Mouse (Mus musculus): ENCODE results near the gene Tmem229b.
"Not testable (repeated sequence)": the region's sequence is repeated elsewhere in the genome, so short reads cannot be mapped to it uniquely, and the experiment has no call there.

Gene Tmem229b

DNA sequence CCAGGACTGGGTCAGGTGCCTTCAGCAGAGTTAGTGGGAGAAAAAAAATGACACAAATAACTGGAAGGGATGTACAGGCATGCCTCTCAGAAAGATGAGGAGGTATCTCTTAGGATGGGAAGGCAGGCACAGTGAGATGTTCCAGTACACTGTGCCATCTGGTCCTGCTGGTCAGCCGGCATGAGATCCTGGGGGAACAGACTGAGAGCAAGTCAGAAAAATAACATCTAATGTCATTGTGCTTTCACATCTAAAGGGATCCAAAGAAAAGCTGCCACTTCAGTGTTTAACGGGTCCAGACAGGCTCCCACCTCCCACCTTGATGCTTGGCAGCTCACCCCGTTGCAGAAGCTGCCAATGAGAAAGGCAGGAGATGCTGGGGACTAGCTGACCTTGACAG is 54.9 kb downstream of the Tmem229b start:
- no peak for DNase-seq (ENCODE audit: low spot score in 2 of 2)

DNA sequence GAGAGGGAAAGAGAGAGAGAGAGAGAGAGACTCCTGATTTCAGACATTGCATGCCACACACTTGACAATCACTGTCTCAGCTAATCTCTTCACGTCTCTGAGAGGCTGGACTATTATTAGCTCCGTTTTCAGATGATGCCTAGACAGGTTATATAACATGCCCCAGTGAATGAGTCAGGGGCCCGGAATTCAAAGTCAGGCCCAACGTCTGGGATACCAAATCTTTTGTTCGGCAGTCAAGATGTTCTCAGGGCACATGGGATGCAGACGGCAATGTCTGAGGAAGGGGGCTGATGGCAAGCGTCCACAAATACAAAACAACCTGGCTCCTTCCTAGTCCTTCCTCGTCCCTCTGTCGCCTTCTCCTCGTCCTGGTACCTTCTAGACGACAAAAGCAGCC is 55.4 kb downstream of the Tmem229b start:
- DNase-seq (ENCODE audit: low spot score in 2 of 2), result no peak

DNA sequence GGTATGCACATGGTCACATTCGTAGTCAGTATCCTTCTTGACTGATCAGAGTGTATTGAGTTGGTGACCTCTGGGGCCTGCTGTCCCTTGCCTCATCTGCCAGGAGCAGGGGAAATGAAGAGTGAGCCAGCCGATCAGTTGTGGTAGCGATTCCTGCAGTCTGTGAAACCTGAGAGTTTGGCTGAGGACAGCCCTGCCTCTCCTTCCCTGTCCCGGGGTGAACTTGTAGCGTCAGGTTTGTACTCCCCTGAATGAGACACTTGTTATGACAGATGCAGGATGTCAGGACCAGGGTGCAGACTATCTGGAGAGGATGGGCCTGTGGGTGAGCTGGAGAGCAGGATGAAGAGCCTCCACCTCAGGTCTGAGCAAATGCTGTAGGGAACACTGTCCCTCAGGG is 59.8 kb downstream of the Tmem229b start:
- DNase-seq (ENCODE audit: low spot score in 2 of 2), result no peak

DNA sequence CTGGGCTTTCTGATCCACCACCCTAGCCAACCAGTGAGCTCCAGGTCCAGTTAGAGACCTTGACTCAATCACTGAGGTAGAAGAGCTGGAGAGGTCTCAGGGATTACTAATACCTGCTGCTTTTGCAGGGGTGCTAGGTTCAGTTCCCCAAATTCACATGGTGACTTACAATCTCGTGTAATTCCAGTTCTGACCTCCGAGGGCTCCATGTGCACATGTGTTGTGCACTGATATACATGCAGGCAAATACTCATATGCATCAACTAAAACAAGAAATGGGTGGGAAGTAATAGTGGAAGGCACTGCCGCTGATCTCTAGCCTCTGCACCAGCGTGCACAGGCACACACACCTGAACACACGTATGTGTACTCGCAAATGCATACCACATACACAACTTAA is 60.3 kb downstream of the Tmem229b start:
- DNase-seq (ENCODE audit: low spot score in 2 of 2), result no peak

DNA sequence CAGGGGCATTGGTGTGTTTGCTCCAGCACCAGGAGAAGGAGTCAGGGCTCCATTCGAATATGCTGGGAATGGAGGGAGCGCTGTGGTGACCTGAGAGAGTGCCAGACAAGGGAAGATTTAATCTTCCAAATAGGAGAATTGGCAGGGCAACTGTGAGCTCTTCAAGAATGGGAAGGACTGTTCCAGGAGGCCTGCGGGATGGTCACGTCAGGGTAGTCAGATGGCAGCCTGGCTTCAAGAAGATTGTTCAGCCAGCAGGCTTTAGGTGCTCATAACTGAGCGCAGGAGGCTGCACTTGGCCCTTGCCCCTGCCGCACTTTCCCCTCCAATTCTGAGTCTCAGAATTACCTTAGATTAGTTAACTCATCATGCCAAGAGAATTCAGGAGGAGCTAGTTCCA is 64.5 kb downstream of the Tmem229b start:
- no peak for DNase-seq (ENCODE audit: low spot score in 2 of 2)

DNA sequence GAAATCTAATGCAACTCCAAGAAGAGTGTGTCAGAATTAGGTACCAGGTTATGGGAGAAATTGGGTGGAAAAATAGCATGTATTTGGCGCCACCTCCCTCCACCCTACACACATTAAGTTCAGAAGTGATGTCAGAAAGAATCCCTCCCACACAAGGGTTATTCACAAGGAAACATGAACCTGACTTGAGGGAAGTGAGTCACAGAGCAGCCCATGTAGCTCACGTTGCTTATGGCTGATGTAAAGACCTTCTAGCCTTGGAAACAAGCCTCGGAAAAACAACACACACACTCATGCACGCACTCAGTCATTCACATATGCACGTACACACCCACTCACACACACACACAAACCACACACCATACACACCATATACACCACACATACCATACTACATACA is 67.3 kb downstream of the Tmem229b start:
- no peak for DNase-seq (ENCODE audit: low spot score in 2 of 2)

GRCm38 (mm10) chr12:78939393-78940037 is 67.9 kb downstream of the Tmem229b start:
- DNase-seq (ENCODE audit: low spot score in 2 of 2), result no peak

- DNase-seq (ENCODE audit: low spot score in 2 of 2), result no peak
Measured at GRCm38 (mm10) chr12:78936494-78936893, 70.9 kb downstream of the Tmem229b start.

DNA sequence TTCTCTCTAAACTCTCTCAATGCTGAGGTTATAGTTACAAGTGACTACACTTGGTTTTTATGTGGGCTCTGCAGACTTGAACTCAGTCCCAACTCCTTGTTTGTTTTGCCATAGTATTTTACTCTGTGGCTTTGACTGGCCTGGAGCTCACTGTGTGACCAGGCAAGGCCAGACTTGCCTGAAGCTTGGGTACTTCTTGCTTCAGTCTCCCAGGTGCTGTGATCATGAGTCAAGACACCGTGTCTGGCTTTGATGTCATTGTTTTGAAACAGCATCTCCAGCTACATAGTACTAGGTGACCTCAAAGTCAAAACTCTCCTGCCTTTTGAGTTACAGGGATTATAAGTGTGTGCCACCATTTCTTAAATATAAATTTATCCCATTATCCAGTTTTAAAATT is 77.5 kb downstream of the Tmem229b start:
- DNase-seq (ENCODE audit: low spot score in 2 of 2), result no peak

- DNase-seq (ENCODE audit: low spot score in 2 of 2), result no peak
Measured at GRCm38 (mm10) chr12:78927287-78927686, 80.1 kb downstream of the Tmem229b start.

GRCm38 (mm10) chr12:78923539-78924189 is 83.8 kb downstream of the Tmem229b start:
- peak in 1 of 2 experiments; percentile 19 for DNase-seq (ENCODE audit: low spot score in 2 of 2)

DNA sequence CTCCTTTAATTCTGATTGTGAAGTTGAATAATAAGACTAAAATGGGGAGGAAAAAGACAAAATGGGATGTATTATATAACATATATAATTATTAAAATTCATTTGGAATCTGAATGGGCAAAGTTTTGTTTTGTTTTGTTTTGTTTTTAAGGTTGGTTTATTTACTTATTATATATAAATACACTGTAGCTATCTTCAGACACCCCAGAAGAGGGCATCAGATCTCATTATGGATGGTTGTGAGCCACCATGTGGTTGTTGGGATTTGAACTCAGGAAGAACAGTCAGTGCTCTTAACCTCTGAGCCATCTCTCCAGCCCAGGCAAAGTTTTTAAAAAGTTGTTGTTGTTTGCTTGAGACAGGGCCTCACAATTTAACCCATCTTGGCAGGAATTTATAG is 84.5 kb downstream of the Tmem229b start:
- DNase-seq (ENCODE audit: low spot score in 2 of 2), result not testable (repeated sequence)

- DNase-seq (ENCODE audit: low spot score in 2 of 2), result no peak
Measured at GRCm38 (mm10) chr12:78922058-78922457, 85.4 kb downstream of the Tmem229b start.

GRCm38 (mm10) chr12:78921421-78921820 is 86.0 kb downstream of the Tmem229b start:
- no peak for DNase-seq (ENCODE audit: low spot score in 2 of 2)

GRCm38 (mm10) chr12:78919079-78919712 is 88.2 kb downstream of the Tmem229b start:
- peak; percentile 46 to 50 for DNase-seq (ENCODE audit: low spot score in 2 of 2)

GRCm38 (mm10) chr12:78918227-78919078 is 89.0 kb downstream of the Tmem229b start:
- DNase-seq (ENCODE audit: low spot score in 2 of 2), result peak; percentile 50 to 78

DNA sequence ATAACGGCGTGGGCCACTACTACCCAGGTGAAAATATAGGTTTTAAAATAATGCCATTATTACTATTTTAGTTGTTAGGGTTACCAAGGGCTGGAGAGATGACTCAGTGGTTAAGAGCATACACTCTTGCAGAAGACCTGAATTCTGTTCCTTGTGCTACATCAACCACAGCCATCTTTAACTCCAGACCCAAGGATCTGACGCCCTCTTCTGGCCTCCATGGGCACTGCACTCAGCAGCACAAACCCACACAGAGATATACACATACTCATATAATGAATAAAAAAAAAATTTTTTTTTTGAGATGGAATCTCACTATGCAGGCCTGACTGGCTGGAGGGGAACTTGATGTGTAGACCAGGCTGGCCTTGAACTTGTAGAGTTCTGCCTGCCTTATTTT is 91.1 kb downstream of the Tmem229b start:
- DNase-seq (ENCODE audit: low spot score in 2 of 2), result no peak

DNA sequence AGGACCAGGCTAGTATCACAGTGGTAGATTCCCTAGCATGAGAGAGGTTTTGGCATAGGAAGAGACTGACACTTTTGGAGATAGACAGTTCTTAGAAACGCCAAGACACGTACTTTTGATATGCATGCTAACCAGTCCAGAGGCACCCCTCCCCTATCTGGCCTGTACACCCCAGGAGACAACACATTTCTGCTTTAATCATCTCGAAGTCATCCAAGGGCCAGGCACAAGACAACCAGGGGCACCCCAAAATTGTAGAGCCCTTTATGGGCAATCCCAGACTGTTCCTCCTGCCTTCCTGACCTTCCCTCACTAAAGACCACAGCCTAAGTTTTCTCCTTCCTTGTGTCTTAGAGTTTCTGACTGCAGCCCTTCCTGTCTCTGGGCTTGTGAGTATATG is 91.9 kb downstream of the Tmem229b start:
- no peak for DNase-seq (ENCODE audit: low spot score in 2 of 2)

DNA sequence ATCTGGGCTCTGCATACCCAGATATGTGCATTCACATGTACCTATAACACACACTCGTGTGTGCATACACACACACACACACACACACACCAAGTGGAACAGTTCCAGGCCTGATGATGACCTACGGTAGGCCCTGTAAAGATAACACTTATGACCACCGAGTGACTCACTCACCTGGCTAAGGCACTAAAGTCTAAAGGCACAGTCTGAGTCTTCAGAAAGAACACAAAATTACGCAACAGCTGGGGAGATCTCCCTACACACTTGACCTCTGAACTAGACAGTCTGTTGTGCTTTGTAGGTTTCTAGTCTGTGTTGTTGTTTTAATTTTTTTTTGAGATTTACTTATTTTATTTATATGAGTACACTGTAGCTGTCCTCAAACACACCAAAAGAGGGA is 93.0 kb downstream of the Tmem229b start:
- no peak for DNase-seq (ENCODE audit: low spot score in 2 of 2)

All from frontal cortex, postnatal 10 days (tissue).